Mouse (Mus musculus) kidney, adult 2 months (tissue): Measurements from ENCODE around the gene Prpf40a.

Experiments used
- CTCF ChIP-seq: fragments of 200-500 bp; conservative IDR thresholded peaks from 2 replicates; pipeline ENCODE4 v1.5.1; 2011; ENCODE audit warnings: low read depth, mild to moderate bottlenecking, control low read depth, low read length, moderate library complexity, mixed read lengths; ENCODE audit not compliant: insufficient read depth, insufficient read length
- POLR2A ChIP-seq: fragments of 200-500 bp; IDR thresholded peaks from one replicate; pipeline ENCODE4 v1.6.1; 2011; ENCODE audit warnings: low read depth, low read length, control low read depth

GRCm38 (mm10) chr2:53206749-53207148, 15.7 kb upstream of the Prpf40a start:
- TF ChIP-seq CTCF (no peak), POLR2A (no peak)
